Mouse (Mus musculus) right cerebral cortex, postnatal 4 days (tissue): Measurements from ENCODE around the gene Olfr159.
"Not testable (repeated sequence)": the region's sequence is repeated elsewhere in the genome, so short reads cannot be mapped to it uniquely, and the experiment has no call there.

Experiments used
- DNase-seq: peaks from one replicate; pipeline ENCODE4 v3.0.0-alpha.2; 2022

The Olfr159 gene

DNA sequence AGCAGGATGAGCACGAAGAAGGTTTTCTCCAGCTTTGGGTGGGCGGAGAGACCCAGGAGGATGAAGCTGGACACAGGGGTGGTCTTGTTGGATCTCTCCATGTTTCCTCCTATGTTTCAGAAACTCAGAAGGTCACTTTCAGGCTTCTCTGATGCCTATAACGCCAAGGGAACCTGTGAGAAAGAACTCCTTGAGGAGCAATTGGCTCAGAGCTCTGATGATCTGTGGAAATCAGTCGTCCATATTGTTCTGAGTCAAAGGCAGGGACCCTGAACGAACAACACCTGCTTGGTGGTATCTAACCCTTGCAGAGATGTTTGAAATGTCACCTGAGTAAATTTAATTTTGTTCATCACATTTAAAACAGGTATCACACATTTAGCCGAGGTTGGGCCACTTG, at the start of gene Olfr159:
Gene Olfr159, minus strand, starts transcription at position 101 of the 400 bp plus-strand sequence.
- no peak for DNase-seq

- DNase-seq, result no peak
Measured at GRCm38 (mm10) chr4:43798936-43799335, 28.1 kb upstream of the Olfr159 start.

DNA sequence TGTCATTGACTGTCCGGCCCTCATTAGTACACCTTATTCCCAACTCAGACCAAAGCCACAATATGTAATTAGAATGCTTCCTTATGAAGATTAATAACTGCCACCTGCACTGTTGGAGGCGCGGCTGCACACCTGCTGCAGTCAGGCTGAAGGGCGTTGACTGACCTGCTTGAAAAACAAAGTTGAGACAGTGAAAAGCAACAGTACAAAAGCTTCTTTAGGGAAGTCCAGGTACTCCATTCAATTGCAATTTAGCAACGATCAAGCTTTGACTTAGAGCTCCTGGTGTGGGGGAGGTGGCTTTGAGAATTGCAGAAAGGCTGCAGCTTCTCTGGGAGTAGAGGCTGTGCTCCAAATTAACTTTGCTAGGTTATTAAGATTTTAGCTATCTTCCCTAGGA, 25.0 kb upstream of the Olfr159 start:
- DNase-seq, result not testable (repeated sequence)

DNA sequence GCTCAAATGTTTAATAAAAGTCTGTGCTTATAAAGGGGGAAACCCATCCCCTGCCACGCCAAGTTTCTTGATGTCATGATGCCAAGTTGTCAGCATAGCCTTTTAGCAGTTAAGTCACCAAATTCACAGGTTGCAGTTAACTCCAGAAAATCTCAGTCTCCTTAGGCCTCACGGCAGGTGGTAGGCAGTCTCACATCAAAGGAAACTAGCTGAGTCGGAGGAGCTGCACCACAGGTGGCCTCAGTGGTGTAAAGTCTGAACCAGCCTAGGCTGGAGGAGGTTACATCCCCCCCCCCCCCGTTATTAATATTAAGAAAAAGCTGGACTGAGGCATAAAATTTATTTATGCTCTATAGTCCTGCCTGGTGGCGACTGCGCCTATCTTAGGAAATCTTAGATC, 24.5 kb upstream of the Olfr159 start:
- no peak for DNase-seq

DNA sequence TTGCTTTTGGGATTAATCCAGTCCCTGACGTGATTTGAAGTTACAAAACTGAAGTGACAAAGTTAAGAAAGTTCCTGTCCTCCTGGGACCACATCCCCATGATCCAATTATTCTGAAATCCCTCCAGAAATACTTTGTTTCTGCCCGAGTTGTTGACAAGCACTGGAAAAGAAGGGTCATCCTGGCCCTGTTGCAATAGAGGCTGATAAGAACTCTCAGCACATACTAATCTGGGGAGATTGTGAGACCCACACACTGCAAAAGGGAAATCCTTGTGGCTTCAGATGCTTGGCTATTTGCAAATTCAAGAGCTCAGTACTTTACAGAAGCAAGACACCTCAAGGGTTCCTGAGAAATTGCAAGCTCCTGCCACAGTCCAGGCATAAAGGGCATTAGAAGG, 1.5 kb upstream of the Olfr159 start:
- DNase-seq, result no peak

GRCm38 (mm10) chr4:43771626-43772025, 817 bp upstream of the Olfr159 start:
- DNase-seq, result no peak

DNA sequence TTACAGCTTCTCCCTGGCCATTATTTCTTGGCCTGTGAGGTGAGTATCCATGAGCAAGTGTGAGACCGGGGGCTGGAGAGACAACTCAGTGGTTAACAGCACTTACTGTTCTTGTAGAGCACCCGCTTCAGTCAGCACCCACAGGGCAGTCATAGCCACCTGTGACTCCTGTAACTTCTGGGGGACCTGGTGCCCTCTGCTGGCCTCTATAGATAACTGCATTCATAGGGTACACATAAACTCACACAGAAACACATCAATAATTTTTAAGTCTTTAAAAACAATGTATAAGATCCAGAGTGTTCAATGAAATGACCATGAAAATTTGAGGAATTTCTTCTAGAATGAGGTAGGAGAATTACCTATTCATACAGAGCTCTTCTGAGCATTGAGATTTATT, 1.4 kb downstream of the Olfr159 start:
- no peak for DNase-seq

DNA sequence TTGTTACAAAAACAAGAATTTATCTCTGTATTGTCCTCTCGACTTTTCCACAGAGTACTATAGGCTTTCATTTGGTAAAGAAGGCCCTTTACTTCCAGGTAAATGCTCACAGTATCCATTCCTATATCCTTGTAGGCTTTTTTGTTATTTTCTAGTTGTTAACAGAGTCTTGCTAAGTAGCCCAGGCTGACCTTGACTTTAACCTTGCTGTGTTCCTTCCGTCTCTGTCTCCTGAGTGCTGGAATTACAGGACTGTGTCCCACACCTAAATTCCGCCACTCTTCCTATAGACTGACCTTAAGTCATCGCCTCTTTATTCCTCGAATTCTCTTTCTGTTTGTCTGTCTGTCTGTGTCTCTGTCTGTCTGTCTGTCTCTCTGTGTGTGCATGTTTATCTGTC, 2.5 kb downstream of the Olfr159 start:
- DNase-seq, result no peak

DNA sequence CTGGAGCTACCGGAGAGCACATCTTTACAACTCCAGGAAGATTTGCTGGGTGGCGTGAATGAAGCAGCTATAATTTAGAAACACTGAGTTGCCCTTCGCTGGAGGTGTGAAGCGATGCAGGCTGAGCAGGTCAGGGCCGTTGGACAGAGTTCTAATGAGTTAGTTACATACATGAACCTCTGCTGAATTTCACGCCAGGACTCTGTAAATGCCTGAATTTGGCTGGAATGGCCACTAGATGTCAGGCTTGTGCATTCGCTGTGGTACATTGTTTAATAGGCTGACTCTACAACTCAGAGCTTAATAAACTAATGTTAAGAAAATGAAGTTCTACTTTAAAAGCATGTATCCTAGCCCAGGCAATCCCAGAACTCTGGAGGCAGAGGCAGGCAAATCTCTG, 7.4 kb downstream of the Olfr159 start:
- DNase-seq, result peak; percentile 55

DNA sequence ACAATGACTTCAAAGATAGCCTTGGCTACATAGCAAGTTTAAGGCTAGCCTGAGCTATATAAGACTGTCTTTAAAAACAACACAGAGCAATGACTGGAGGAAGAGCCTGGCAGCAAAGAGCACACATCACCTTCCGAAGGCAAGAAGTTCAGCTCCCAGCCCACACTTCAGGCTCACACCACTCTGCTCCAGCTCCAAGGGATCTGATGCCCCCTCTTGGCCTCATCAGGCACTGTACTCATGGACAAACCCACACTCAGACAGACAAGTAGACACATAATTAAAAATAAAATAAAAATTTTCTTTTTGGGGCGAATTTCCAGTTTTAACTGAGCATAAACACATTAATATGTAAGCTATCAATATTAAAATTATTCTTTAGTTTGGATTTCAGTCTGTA, 9.5 kb downstream of the Olfr159 start:
- no peak for DNase-seq

DNA sequence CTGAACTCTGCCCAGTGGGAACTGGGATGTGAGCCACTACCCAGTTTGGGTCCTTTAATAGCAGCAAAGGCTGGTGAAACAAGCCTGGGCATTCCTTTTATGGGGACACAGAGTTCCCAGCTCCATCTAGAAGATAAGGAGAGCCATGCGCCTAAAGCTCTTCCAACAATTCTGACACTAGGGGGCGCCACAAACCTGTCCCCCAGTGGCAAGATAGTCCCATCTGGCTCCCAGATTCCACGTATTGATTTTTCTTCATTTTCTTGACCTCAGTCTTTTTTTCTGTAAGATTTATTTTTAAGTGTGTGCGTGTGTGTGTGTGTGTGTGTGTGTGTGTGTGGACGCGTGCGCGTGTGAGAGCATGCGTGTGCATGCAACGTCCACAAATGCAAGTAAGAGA, 10.3 kb downstream of the Olfr159 start:
- peak; percentile 41 for DNase-seq

GRCm38 (mm10) chr4:43759571-43760418, 11.0 kb downstream of the Olfr159 start:
- DNase-seq, result peak; percentile 13

- DNase-seq, result no peak
Measured at GRCm38 (mm10) chr4:43757213-43757612, 13.6 kb downstream of the Olfr159 start.

GRCm38 (mm10) chr4:43745187-43745586, 25.6 kb downstream of the Olfr159 start:
- DNase-seq, result no peak

DNA sequence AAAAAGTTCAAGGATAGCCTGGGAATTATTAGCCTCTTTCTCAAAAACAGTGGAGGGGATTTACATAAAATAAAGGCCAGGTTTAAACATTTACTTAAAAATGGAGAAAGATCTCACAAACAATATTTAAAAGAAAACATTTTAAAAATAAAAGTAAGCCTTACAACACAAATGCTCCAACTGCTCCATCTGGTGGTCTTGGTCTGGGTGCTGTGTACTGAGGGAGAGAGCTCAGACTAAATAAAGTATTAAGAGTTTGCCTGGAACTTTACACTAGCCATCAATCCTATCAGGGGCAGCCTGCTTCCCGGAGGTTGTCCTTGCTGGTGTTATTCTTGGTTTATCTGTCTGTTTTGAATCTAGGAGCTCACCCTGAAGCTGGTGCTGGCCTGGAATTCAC, 27.7 kb downstream of the Olfr159 start:
- DNase-seq, result no peak

DNA sequence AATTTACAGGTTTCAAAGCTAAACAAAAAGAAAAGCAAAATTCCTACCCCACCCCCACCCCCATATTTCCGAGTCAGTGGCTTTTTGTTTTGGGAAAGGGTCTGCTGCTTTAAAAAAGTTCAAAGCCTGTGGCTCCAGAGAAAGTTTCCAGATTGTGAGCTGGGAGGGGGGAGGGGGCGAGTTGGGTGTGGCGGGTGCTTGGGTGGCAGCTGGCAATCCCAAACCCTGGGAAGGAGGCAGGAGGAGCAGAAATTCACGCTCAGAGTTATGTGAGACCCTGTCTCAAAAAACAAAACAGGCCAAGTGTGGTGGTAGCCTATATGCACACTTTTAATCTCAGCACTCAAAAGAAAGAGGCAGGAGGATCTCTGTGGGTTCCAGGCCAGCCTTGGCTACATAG, 28.2 kb downstream of the Olfr159 start:
- no peak for DNase-seq

- no peak for DNase-seq
Measured at GRCm38 (mm10) chr4:43741526-43741925, 29.3 kb downstream of the Olfr159 start.

- DNase-seq, result no peak
Measured at GRCm38 (mm10) chr4:43738989-43739674, 31.7 kb downstream of the Olfr159 start.

DNA sequence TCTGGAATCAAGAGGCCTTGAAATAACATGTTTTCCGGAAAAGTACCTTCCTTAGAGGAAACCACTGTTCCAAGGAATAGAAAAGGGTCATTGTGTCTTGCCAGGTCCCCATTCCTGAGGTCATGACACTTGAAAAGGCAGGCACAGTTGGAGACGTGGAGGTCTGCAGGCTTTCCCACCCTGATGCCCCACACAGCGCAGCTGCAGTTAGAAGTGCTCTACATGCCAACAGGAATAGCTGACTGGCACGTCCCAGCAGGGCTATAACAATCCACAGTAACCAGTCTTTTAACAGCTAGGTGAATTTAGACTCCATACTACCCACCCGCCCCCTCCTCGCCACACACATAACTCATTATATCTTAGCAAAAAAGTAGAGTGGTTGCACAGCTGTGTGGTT, 33.7 kb downstream of the Olfr159 start:
- no peak for DNase-seq

GRCm38 (mm10) chr4:43733186-43733585, 37.6 kb downstream of the Olfr159 start:
- DNase-seq, result no peak

DNA sequence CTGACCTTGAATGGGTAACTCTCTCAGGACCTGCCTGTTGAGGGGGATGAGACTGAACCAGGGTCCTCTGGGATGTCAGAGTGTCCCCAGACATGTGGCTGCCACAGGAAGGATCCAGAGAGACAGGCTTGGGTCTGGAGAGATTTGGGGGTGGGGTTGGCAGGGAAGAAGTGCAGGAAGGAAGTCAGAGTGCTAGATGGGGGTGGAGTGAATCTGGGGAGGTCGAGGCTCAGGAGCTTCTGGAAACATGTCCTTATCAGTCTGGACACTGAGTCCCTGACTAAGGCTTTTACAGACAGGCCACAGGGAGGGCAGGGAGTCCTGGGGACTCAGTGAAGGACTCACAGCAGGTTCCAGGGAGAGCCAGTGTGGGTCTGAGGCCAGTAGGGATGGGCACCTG, 38.6 kb downstream of the Olfr159 start:
- DNase-seq, result no peak

GRCm38 (mm10) chr4:43730750-43731297, 40.0 kb downstream of the Olfr159 start:
- DNase-seq, result no peak

DNA sequence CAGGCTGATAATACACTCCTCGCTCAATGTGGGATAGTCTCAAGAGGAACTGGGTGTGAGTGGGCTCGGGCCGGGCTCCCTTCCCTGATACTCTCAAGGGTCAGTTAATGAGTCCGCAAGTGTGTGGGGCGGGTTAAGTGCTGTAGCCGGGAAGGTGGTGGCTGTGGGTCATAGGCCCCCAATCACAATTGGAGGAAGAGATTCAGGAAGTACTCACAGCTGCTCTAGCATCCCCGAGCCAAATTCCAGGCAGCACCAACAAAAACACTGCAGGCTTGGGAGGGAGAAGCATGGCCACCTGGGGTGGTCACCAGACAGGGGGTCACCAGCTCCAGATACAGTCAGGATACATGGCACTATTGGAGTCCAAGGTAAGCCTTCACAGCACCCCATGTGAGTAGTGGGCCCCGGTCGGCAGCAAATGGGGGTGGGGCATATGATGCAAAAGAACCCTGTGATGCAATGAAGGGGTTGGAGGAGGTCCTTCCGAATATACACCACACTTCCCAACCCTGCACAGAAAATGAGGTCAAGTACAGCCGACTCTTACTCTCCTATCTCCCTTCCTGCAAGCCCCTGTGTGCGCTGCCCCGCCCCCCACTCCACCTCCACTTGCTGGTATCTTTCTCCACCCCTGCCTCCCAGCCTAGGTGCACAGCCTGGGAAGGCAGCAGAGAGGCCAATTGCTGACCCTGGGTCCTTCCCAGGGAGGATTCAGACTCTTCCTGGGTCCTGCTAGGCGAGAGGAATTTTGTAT, 40.8 kb downstream of the Olfr159 start, which contains the start of gene Spaar:
Gene Spaar, plus strand, starts transcription at position 241 of the 757 bp plus-strand sequence.
- DNase-seq, result no peak
